Mouse (Mus musculus): Measurements from ENCODE around the gene Fam120a.
A peak's percentile ranks its signal among the peaks of the same experiment; 100 is the strongest.

Fam120a gene

GRCm38 (mm10) chr13:48853475-48853874, 114.3 kb downstream of the Fam120a start:
- DNase-seq (ENCODE audit: low read depth, low spot score) = no peak

- DNase-seq (ENCODE audit: low read depth, low spot score) = peak; percentile 51
Measured at GRCm38 (mm10) chr13:48852859-48853258, 115.0 kb downstream of the Fam120a start.

- no peak for DNase-seq (ENCODE audit: low read depth, low spot score)
Measured at GRCm38 (mm10) chr13:48851719-48852118, 116.1 kb downstream of the Fam120a start.

- DNase-seq (ENCODE audit: low read depth, low spot score) = no peak
Measured at GRCm38 (mm10) chr13:48850771-48851170, 117.0 kb downstream of the Fam120a start.

- DNase-seq (ENCODE audit: low read depth, low spot score) = no peak
Measured at GRCm38 (mm10) chr13:48850326-48850725, 117.5 kb downstream of the Fam120a start.

- DNase-seq (ENCODE audit: low read depth, low spot score) = no peak
Measured at GRCm38 (mm10) chr13:48849155-48849554, 118.7 kb downstream of the Fam120a start.

- DNase-seq (ENCODE audit: low read depth, low spot score) = no peak
Measured at GRCm38 (mm10) chr13:48845308-48845707, 122.5 kb downstream of the Fam120a start.

GRCm38 (mm10) chr13:48843530-48843929, 124.3 kb downstream of the Fam120a start:
- DNase-seq (ENCODE audit: low read depth, low spot score) = no peak

GRCm38 (mm10) chr13:48841905-48842592, 125.8 kb downstream of the Fam120a start:
- DNase-seq (ENCODE audit: low read depth, low spot score) = peak; percentile 67

- no peak for DNase-seq (ENCODE audit: low read depth, low spot score)
Measured at GRCm38 (mm10) chr13:48838284-48838683, 129.5 kb downstream of the Fam120a start.

GRCm38 (mm10) chr13:48837537-48837936, 130.3 kb downstream of the Fam120a start:
- DNase-seq (ENCODE audit: low read depth, low spot score) = no peak

GRCm38 (mm10) chr13:48830528-48831250, 137.1 kb downstream of the Fam120a start:
- no peak for DNase-seq (ENCODE audit: low read depth, low spot score)

- no peak for DNase-seq (ENCODE audit: low read depth, low spot score)
Measured at GRCm38 (mm10) chr13:48829780-48830179, 138.0 kb downstream of the Fam120a start.
